Mouse (Mus musculus) midbrain, postnatal 0 days (tissue): Measurements from ENCODE around the gene Chad. TPM values are rescaled to one million over a fixed set of nuclear protein-coding genes. Genes with fewer than 3 reads are reported as not detected.

Experiments
- ATAC-seq: fragments of 200-750 bp; cut with Nextera tagmentation; 2 replicates; pipeline ENCODE4 v1.8.0; 2017; ENCODE audit warnings: moderate number of reproducible peaks, mild to moderate bottlenecking, moderate TSS enrichment, moderate library complexity; ENCODE audit not compliant: low FRiP score
- DNase-seq: peaks from one replicate; pipeline ENCODE4 v3.0.0-alpha.2; 2015; ENCODE audit warnings: low spot score
- H3K27ac ChIP-seq: fragments of 300-500 bp; sonication (generic); 2 replicates; pipeline ENCODE4 v1.5.1; 2014; ENCODE audit warnings: low read depth, mild to moderate bottlenecking, low read length, mixed read lengths
- H3K27me3 ChIP-seq: fragments of 300-500 bp; sonication (generic); 2 replicates; pipeline ENCODE4 v1.6.1; 2014; ENCODE audit warnings: low read length, control low read depth, mixed read lengths; ENCODE audit not compliant: insufficient read depth
- H3K36me3 ChIP-seq: fragments of 300-500 bp; sonication (generic); 2 replicates; pipeline ENCODE4 v1.6.1; 2014; ENCODE audit warnings: low read length, control low read depth, mixed read lengths; ENCODE audit not compliant: insufficient read depth
- H3K4me1 ChIP-seq: fragments of 300-500 bp; sonication (generic); 2 replicates; pipeline ENCODE4 v1.6.1; 2014; ENCODE audit warnings: mild to moderate bottlenecking, control low read depth, antibody characterized with exemption, low read length, mixed read lengths; ENCODE audit not compliant: insufficient read depth
- H3K4me2 ChIP-seq: fragments of 300-500 bp; sonication (generic); 2 replicates; pipeline ENCODE4 v1.6.1; 2014; ENCODE audit warnings: low read depth, mild to moderate bottlenecking, low read length, mixed read lengths; ENCODE audit not compliant: poor library complexity, severe bottlenecking
- H3K4me3 ChIP-seq: fragments of 300-500 bp; sonication (generic); 2 replicates; pipeline ENCODE4 v1.5.1; 2014; ENCODE audit warnings: low read depth, mild to moderate bottlenecking, low read length, moderate library complexity
- H3K9ac ChIP-seq: fragments of 300-500 bp; sonication (generic); replicated peaks from 2 replicates; pipeline ENCODE4 v1.6.1; 2014; ENCODE audit warnings: mild to moderate bottlenecking, low read length, moderate library complexity, mixed read lengths; ENCODE audit not compliant: poor library complexity, severe bottlenecking
- H3K9me3 ChIP-seq: fragments of 300-500 bp; sonication (generic); 2 replicates; pipeline ENCODE4 v1.6.1; 2016; ENCODE audit warnings: low read length, control low read depth
- CTCF ChIP-seq: IDR thresholded peaks from 2 replicates; pipeline ENCODE4 v1.5.1; 2016; ENCODE audit warnings: antibody characterized with exemption, mild to moderate bottlenecking
- WGBS: fragments of 180-500 bp; shearing (Covaris S2); extraction: QIAGEN DNeasy Blood & Tissue Kit; methylation state at CpG from one replicate; pipeline ENCODE4 v1.1.7; 2014; 5-methylcytosine and 5-hydroxymethylcytosine counted together
- polyA plus RNA-seq: library from polyadenylated mRNA; unstranded; fragments of >200 nt; fragmentation: Nextera tagmentation; extraction: Ambion mirVana; gene quantifications from 2 replicates; pipeline ENCODE4 v1.2.1, GENCODE M21; 2015
- total RNA-seq: library from RNA; depleted of rRNA; stranded (reverse); fragments of >200 nt; gene quantifications from 2 replicates; pipeline ENCODE4 v1.2.3, GENCODE M21; 2014

Chad gene
- total and polyA plus RNA-seq, 2 experiments from 2014 or later = 0.11 to 0.85 TPM

DNA sequence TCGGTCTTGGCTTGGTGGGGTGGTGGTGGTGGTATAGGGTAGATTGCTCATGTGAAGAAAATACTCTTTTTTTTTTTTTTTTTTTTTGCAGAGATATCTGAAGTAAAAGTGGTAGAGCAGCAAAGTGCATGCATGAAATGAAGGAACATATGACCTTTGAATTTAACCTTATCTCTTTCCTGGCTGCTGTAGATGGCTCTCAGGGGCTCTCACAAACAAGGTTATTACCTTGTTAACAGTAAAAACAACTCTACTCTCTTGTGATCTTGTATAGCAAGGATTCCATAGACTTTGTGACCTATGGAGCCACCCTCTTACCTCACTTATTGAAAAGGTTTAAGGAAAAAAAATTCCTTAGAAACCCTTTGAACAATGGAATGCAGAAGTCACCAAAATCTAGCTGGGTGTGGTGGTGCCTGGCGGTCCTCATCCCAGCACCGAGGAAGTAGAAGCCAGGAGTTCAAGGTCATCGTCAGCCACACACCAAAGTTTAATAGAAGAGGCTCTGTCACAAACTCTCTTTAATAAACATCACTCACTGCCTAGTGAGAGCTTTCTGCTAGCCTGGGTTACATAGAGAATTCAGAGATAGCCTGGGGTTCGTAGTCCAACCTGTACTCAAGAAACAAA is 15.4 kb downstream of the Chad start:
- H3K4me3 ChIP-seq = no peak overlapping the region
- H3K27me3 ChIP-seq = no peaks in the 10 kb centered on the region
- H3K27ac ChIP-seq = no peak overlapping the region
- no peak overlapping the region for H3K4me2 ChIP-seq
- H3K36me3 ChIP-seq = no peaks in the 10 kb centered on the region
- TF ChIP-seq CTCF = no peak
- DNase-seq (no peak), ATAC-seq (no peak)
- no peaks in the 10 kb centered on the region for H3K4me1 ChIP-seq
- H3K9me3 ChIP-seq = no peaks in the 10 kb centered on the region
- no peak overlapping the region for H3K9ac ChIP-seq
- WGBS = 95% methylated on average over 5 of the region's 5 CpGs

- ATAC-seq (no peak), DNase-seq (no peak)
- no peak overlapping the region for H3K4me3 ChIP-seq
- H3K27me3 ChIP-seq = no peaks in the 10 kb centered on the region
- WGBS = 95% methylated on average over 9 of the region's 9 CpGs
- no peak overlapping the region for H3K9ac ChIP-seq
- no peak for TF ChIP-seq CTCF
- no peaks in the 10 kb centered on the region for H3K9me3 ChIP-seq
- H3K4me2 ChIP-seq = no peak overlapping the region
- no peaks in the 10 kb centered on the region for H3K4me1 ChIP-seq
- H3K27ac ChIP-seq = no peak overlapping the region
- no peaks in the 10 kb centered on the region for H3K36me3 ChIP-seq
Measured at GRCm38 (mm10) chr11:94585091-94585490, 20.2 kb downstream of the Chad start.

DNA sequence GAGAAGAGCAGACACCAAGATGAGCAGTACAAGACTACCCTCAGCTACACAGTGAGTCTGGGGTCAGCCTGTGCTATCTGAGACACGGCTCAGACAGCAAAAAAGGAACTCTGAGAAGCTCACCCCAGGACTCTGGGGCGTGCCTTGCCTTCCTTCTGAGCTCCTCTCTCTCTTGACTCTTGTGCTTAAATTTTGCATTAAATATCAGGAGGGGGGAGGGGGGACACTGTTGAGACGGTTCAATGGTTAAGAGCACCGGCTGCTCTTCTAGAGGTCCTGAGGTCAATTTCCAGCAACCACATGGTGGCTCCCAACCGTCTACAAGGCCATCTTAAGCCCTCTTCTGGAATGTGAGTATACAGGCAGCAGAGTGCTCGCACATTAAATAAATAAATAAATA is 22.7 kb downstream of the Chad start:
- no peaks in the 10 kb centered on the region for H3K4me1 ChIP-seq
- no peak for TF ChIP-seq CTCF
- no peak overlapping the region for H3K9ac ChIP-seq
- H3K27ac ChIP-seq = no peak overlapping the region
- H3K9me3 ChIP-seq = no peaks in the 10 kb centered on the region
- WGBS = 67% methylated on average over 6 of the region's 6 CpGs
- no peak overlapping the region for H3K4me2 ChIP-seq
- DNase-seq (no peak), ATAC-seq (no peak)
- no peaks in the 10 kb centered on the region for H3K36me3 ChIP-seq
- H3K27me3 ChIP-seq = no peaks in the 10 kb centered on the region
- H3K4me3 ChIP-seq = no peak overlapping the region

GRCm38 (mm10) chr11:94596311-94596852 is 31.5 kb downstream of the Chad start:
- Histone ChIP-seq H3K9me3 (no peaks in the 10 kb centered on the region), H3K4me1 (no peaks in the 10 kb centered on the region), H3K27me3 (0 out of 2 replicates have a peak, but pooled peaks cover 2% of the 10 kb centered on the region), H3K9ac (no peak overlapping the region), H3K4me2 (no peak overlapping the region), H3K4me3 (no peak overlapping the region), H3K36me3 (no peaks in the 10 kb centered on the region), H3K27ac (no peak overlapping the region)
- ATAC-seq (no peak), DNase-seq (no peak)
- no peak for TF ChIP-seq CTCF
- WGBS = 68% methylated on average over 7 of the region's 7 CpGs

GRCm38 (mm10) chr11:94597319-94597718 is 32.5 kb downstream of the Chad start:
- WGBS = 80% methylated on average over 4 of the region's 4 CpGs
- no peak overlapping the region for H3K4me2 ChIP-seq

GRCm38 (mm10) chr11:94598437-94599120 is 33.7 kb downstream of the Chad start:
- 81% methylated on average over 6 of the region's 6 CpGs for WGBS
- H3K36me3 ChIP-seq = no peaks in the 10 kb centered on the region
- H3K27ac ChIP-seq = no peak overlapping the region
- H3K9ac ChIP-seq = no peak overlapping the region
- no peaks in the 10 kb centered on the region for H3K9me3 ChIP-seq
- ATAC-seq = no peak
- H3K27me3 ChIP-seq = peaks cover 10% of the 10 kb centered on the region
- H3K4me2 ChIP-seq = no peak overlapping the region
- peak; percentile 31 for TF ChIP-seq CTCF
- no peak overlapping the region for H3K4me3 ChIP-seq
- no peak for DNase-seq
- no peaks in the 10 kb centered on the region for H3K4me1 ChIP-seq

More at GRCm38 (mm10) chr11:94597319-94597718, 32.5 kb downstream of the Chad start:
- Histone ChIP-seq H3K9ac (no peak overlapping the region), H3K9me3 (no peaks in the 10 kb centered on the region), H3K4me1 (no peaks in the 10 kb centered on the region), H3K4me3 (no peak overlapping the region), H3K27me3 (peaks cover 10% of the 10 kb centered on the region), H3K36me3 (no peaks in the 10 kb centered on the region), H3K27ac (no peak overlapping the region)
- ATAC-seq = no peak
- TF ChIP-seq CTCF = no peak
- DNase-seq = no peak
